Mouse (Mus musculus): ENCODE measurements around the gene Taf4. TPM values are rescaled to one million over a fixed set of nuclear protein-coding genes. Genes with fewer than 3 reads are reported as not detected.

The Taf4 gene
- polyA plus RNA-seq, 1 experiment from 2014 or later: 5.0 TPM

Other genes starting within 250 kb of the Taf4 start
- 13.6 and 14.2 TPM in 2 replicates for gene Lsm14b, start 48.3 kb upstream of the Taf4 start, polyA plus RNA-seq (2016; fragmentation: Nextera tagmentation; extraction: Ambion mirVana)
- 693 and 704 TPM in 2 replicates for gene Psma7, start 65.8 kb upstream of the Taf4 start, polyA plus RNA-seq (2016; fragmentation: Nextera tagmentation; extraction: Ambion mirVana)
- gene Ss18l1, start 65.9 kb upstream of the Taf4 start, polyA plus RNA-seq (2016; fragmentation: Nextera tagmentation; extraction: Ambion mirVana): 7.3 and 8.7 TPM in 2 replicates
- gene Mtg2, start 93.9 kb upstream of the Taf4 start, polyA plus RNA-seq (2016; fragmentation: Nextera tagmentation; extraction: Ambion mirVana): 29.6 and 30.9 TPM in 2 replicates
- gene Hrh3, start 127.8 kb upstream of the Taf4 start, polyA plus RNA-seq (2016; fragmentation: Nextera tagmentation; extraction: Ambion mirVana): 0.15 and 0.27 TPM in 2 replicates
- 33.0 and 36.0 TPM in 2 replicates for gene Osbpl2, start 142.7 kb upstream of the Taf4 start, polyA plus RNA-seq (2016; fragmentation: Nextera tagmentation; extraction: Ambion mirVana)
- gene Adrm1, start 194.8 kb upstream of the Taf4 start, polyA plus RNA-seq (2016; fragmentation: Nextera tagmentation; extraction: Ambion mirVana): 207 and 212 TPM in 2 replicates
- gene Lama5, start 249.2 kb upstream of the Taf4 start, polyA plus RNA-seq (2016; fragmentation: Nextera tagmentation; extraction: Ambion mirVana): 20.9 and 22.3 TPM in 2 replicates